Mouse (Mus musculus): ENCODE results near the gene Mt2. TPM values are rescaled to one million over a fixed set of nuclear protein-coding genes. Genes with fewer than 3 reads are reported as not detected.

Gene Mt2
- polyA plus RNA-seq, 1 experiment from 2014 or later, result 53.8 TPM

GRCm38 (mm10) chr8:94167244-94167643 lies 5.2 kb upstream of the Mt2 start:
- Histone ChIP-seq H3K9ac (ENCODE audit: low read depth, low read length) (no peak overlapping the region; the same call in 1 of the 2 replicates), H3K27me3 (replicated peaks; ENCODE audit: control insufficient read depth, insufficient read depth, low read length) (peaks cover 16% of the 10 kb centered on the region), H3K4me3 (ENCODE audit: low read length) (no peak overlapping the region), H3K27ac (ENCODE audit: low read depth, low read length) (no peak overlapping the region), H3K4me2 (ENCODE audit: low read length) (peak overlapping the region; percentile 39), H3K4me1 (ENCODE audit: control insufficient read depth, insufficient read depth, low read depth, low read length) (peaks cover 1% of the 10 kb centered on the region), H3K36me3 (ENCODE audit: control insufficient read depth, insufficient read depth, low read length) (no peaks in the 10 kb centered on the region), H3K9me3 (ENCODE audit: control insufficient read depth, low read length) (no peaks in the 10 kb centered on the region)
- WGBS, result 4% methylated on average over 6 of the region's 6 CpGs
- peak; percentile 73 for ATAC-seq

GRCm38 (mm10) chr8:94169547-94169946 lies 2.9 kb upstream of the Mt2 start:
- no peak for ATAC-seq
- Histone ChIP-seq H3K27me3 (replicated peaks; ENCODE audit: control insufficient read depth, insufficient read depth, low read length) (peaks cover 27% of the 10 kb centered on the region), H3K27ac (ENCODE audit: low read depth, low read length) (no peak overlapping the region), H3K9ac (ENCODE audit: low read depth, low read length) (no peak overlapping the region), H3K36me3 (ENCODE audit: control insufficient read depth, insufficient read depth, low read length) (no peaks in the 10 kb centered on the region), H3K9me3 (ENCODE audit: control insufficient read depth, low read length) (no peaks in the 10 kb centered on the region), H3K4me2 (ENCODE audit: low read length) (no peak overlapping the region), H3K4me3 (ENCODE audit: low read length) (no peak overlapping the region), H3K4me1 (ENCODE audit: control insufficient read depth, insufficient read depth, low read depth, low read length) (peaks cover 12% of the 10 kb centered on the region)
- 89% methylated on average over 5 of the region's 5 CpGs for WGBS

- Histone ChIP-seq H3K4me2 (ENCODE audit: low read length) (peak overlapping the region; percentile 88), H3K27ac (ENCODE audit: low read depth, low read length) (no peak overlapping the region), H3K27me3 (replicated peaks; ENCODE audit: control insufficient read depth, insufficient read depth, low read length) (peaks cover 35% of the 10 kb centered on the region), H3K9ac (ENCODE audit: low read depth, low read length) (no peak overlapping the region), H3K9me3 (ENCODE audit: control insufficient read depth, low read length) (no peaks in the 10 kb centered on the region), H3K36me3 (ENCODE audit: control insufficient read depth, insufficient read depth, low read length) (no peaks in the 10 kb centered on the region), H3K4me3 (ENCODE audit: low read length) (no peak overlapping the region), H3K4me1 (ENCODE audit: control insufficient read depth, insufficient read depth, low read depth, low read length) (peaks cover 12% of the 10 kb centered on the region)
- WGBS, result 54% methylated on average over 10 of the region's 10 CpGs
- ATAC-seq, result no peak
Measured at GRCm38 (mm10) chr8:94171321-94171755, 1.1 kb upstream of the Mt2 start.

- WGBS, result 2% methylated on average over 39 of the region's 39 CpGs
- no peaks in the 10 kb centered on the region for H3K36me3 ChIP-seq (ENCODE audit: control insufficient read depth, insufficient read depth, low read length)
- H3K4me3 ChIP-seq (ENCODE audit: low read length), result peak overlapping the region; percentile 48
- H3K27me3 ChIP-seq (replicated peaks; ENCODE audit: control insufficient read depth, insufficient read depth, low read length), result peaks cover 40% of the 10 kb centered on the region
- peak overlapping the region; percentile 44; the same call in 1 of the 2 replicates for H3K27ac ChIP-seq (ENCODE audit: low read depth, low read length)
- peak overlapping the region; percentile 88 for H3K4me2 ChIP-seq (ENCODE audit: low read length)
- H3K9ac ChIP-seq (ENCODE audit: low read depth, low read length), result peak overlapping the region; percentile 62
- peak; percentile 28 for ATAC-seq
- H3K4me1 ChIP-seq (ENCODE audit: control insufficient read depth, insufficient read depth, low read depth, low read length), result peaks cover 12% of the 10 kb centered on the region
- H3K9me3 ChIP-seq (ENCODE audit: control insufficient read depth, low read length), result no peaks in the 10 kb centered on the region
Measured at GRCm38 (mm10) chr8:94172809-94173732, 607 bp downstream of the Mt2 start.

- no peak overlapping the region for H3K27ac ChIP-seq (ENCODE audit: low read depth, low read length)
- H3K36me3 ChIP-seq (ENCODE audit: control insufficient read depth, insufficient read depth, low read length), result no peaks in the 10 kb centered on the region
- H3K9me3 ChIP-seq (ENCODE audit: control insufficient read depth, low read length), result no peaks in the 10 kb centered on the region
- peaks cover 12% of the 10 kb centered on the region for H3K4me1 ChIP-seq (ENCODE audit: control insufficient read depth, insufficient read depth, low read depth, low read length)
- no peak overlapping the region; the same call in 1 of the 2 replicates for H3K4me2 ChIP-seq (ENCODE audit: low read length)
- peaks cover 40% of the 10 kb centered on the region for H3K27me3 ChIP-seq (replicated peaks; ENCODE audit: control insufficient read depth, insufficient read depth, low read length)
- no peak overlapping the region for H3K4me3 ChIP-seq (ENCODE audit: low read length)
- 55% methylated on average over 11 of the region's 11 CpGs for WGBS
- ATAC-seq, result no peak
- no peak overlapping the region for H3K9ac ChIP-seq (ENCODE audit: low read depth, low read length)
Measured at GRCm38 (mm10) chr8:94173848-94174403, 1.5 kb downstream of the Mt2 start.

GRCm38 (mm10) chr8:94174619-94175213 lies 2.3 kb downstream of the Mt2 start:
- Histone ChIP-seq H3K4me1 (ENCODE audit: control insufficient read depth, insufficient read depth, low read depth, low read length) (peaks cover 18% of the 10 kb centered on the region), H3K27ac (ENCODE audit: low read depth, low read length) (no peak overlapping the region), H3K9me3 (ENCODE audit: control insufficient read depth, low read length) (no peaks in the 10 kb centered on the region), H3K36me3 (ENCODE audit: control insufficient read depth, insufficient read depth, low read length) (no peaks in the 10 kb centered on the region), H3K4me2 (ENCODE audit: low read length) (no peak overlapping the region), H3K9ac (ENCODE audit: low read depth, low read length) (no peak overlapping the region), H3K4me3 (ENCODE audit: low read length) (no peak overlapping the region), H3K27me3 (replicated peaks; ENCODE audit: control insufficient read depth, insufficient read depth, low read length) (peaks cover 42% of the 10 kb centered on the region)
- 35% methylated on average over 7 of the region's 7 CpGs for WGBS
- ATAC-seq, result no peak

GRCm38 (mm10) chr8:94177716-94178390 lies 5.4 kb downstream of the Mt2 start:
- Histone ChIP-seq H3K4me2 (ENCODE audit: low read length) (no peak overlapping the region), H3K27me3 (replicated peaks; ENCODE audit: control insufficient read depth, insufficient read depth, low read length) (peaks cover 41% of the 10 kb centered on the region), H3K9ac (ENCODE audit: low read depth, low read length) (no peak overlapping the region), H3K4me1 (ENCODE audit: control insufficient read depth, insufficient read depth, low read depth, low read length) (peaks cover 18% of the 10 kb centered on the region), H3K9me3 (ENCODE audit: control insufficient read depth, low read length) (no peaks in the 10 kb centered on the region), H3K4me3 (ENCODE audit: low read length) (no peak overlapping the region), H3K27ac (ENCODE audit: low read depth, low read length) (no peak overlapping the region), H3K36me3 (ENCODE audit: control insufficient read depth, insufficient read depth, low read length) (no peaks in the 10 kb centered on the region)
- ATAC-seq, result no peak
- 70% methylated on average over 7 of the region's 7 CpGs for WGBS

- H3K9me3 ChIP-seq (ENCODE audit: control insufficient read depth, low read length), result no peaks in the 10 kb centered on the region
- H3K9ac ChIP-seq (ENCODE audit: low read depth, low read length), result peak within 1 kb of the TSS; percentile 6
- ATAC-seq, result peak; percentile 87
- H3K4me3 ChIP-seq (ENCODE audit: low read length), result peak within 1 kb of the TSS; percentile 37
- H3K27me3 ChIP-seq (replicated peaks; ENCODE audit: control insufficient read depth, insufficient read depth, low read length), result peaks cover 45% of the 10 kb centered on the region
- no peaks in the 10 kb centered on the region for H3K36me3 ChIP-seq (ENCODE audit: control insufficient read depth, insufficient read depth, low read length)
- under 1% methylated on average over 50 of the region's 50 CpGs for WGBS
- no peak within 1 kb of the TSS for H3K27ac ChIP-seq (ENCODE audit: low read depth, low read length)
- peak within 1 kb of the TSS; percentile 76 for H3K4me2 ChIP-seq (ENCODE audit: low read length)
- peaks cover 19% of the 10 kb centered on the region for H3K4me1 ChIP-seq (ENCODE audit: control insufficient read depth, insufficient read depth, low read depth, low read length)
Measured at GRCm38 (mm10) chr8:94178857-94179712, 6.6 kb downstream of the Mt2 start, which contains the start of gene Mt1. Gene Mt1 (plus strand): TSS chr8:94179082.
